Mouse (Mus musculus) forebrain, embryonic 16.5 days (tissue): ENCODE measurements at regions not wholly inside any gene's neighbourhood (a gene's known extent, or its start where the extent isn't known, plus 50 kb on each side); places are given as distances from the start of the nearest gene placed in this dataset.

ENCODE experiments used
- ATAC-seq: fragments of 200-750 bp; cut with Nextera tagmentation; 2 replicates; pipeline ENCODE4 v1.8.0; 2017; ENCODE audit warnings: mild to moderate bottlenecking, moderate library complexity
- H3K27ac ChIP-seq: fragments of 300-500 bp; sonication (generic); 2 replicates; pipeline ENCODE4 v1.5.1; 2014; ENCODE audit warnings: low read length, control low read depth
- H3K27me3 ChIP-seq: fragments of 300-500 bp; sonication (generic); replicated peaks from 2 replicates; pipeline ENCODE4 v1.6.1; 2014; ENCODE audit warnings: low read length; ENCODE audit not compliant: control insufficient read depth, insufficient read depth
- H3K36me3 ChIP-seq: fragments of 300-500 bp; sonication (generic); 2 replicates; pipeline ENCODE4 v1.6.1; 2014; ENCODE audit not compliant: control insufficient read depth, insufficient read depth
- H3K4me1 ChIP-seq: fragments of 300-500 bp; sonication (generic); replicated peaks from 2 replicates; pipeline ENCODE4 v1.6.1; 2014; ENCODE audit warnings: low read length; ENCODE audit not compliant: control insufficient read depth, insufficient read depth
- H3K4me2 ChIP-seq: fragments of 300-500 bp; sonication (generic); 2 replicates; pipeline ENCODE4 v1.6.1; 2014; ENCODE audit warnings: mild to moderate bottlenecking, low read length, control low read depth
- H3K4me3 ChIP-seq: fragments of 300-500 bp; sonication (generic); replicated peaks from 2 replicates; pipeline ENCODE4 v1.5.1; 2014; ENCODE audit warnings: mild to moderate bottlenecking, low read length, control low read depth
- H3K9ac ChIP-seq: fragments of 300-500 bp; sonication (generic); replicated peaks from 2 replicates; pipeline ENCODE4 v1.6.1; 2014; ENCODE audit warnings: low read depth, low read length, control low read depth
- H3K9me3 ChIP-seq: fragments of 300-500 bp; sonication (generic); 2 replicates; pipeline ENCODE4 v1.6.1; 2016; ENCODE audit warnings: low read length; ENCODE audit not compliant: control insufficient read depth
- WGBS: fragments of 180-500 bp; shearing (Covaris S2); extraction: QIAGEN DNeasy Blood & Tissue Kit; methylation state at CpG from one replicate; pipeline ENCODE4 v1.1.7; 2014; 5-methylcytosine and 5-hydroxymethylcytosine counted together

DNA sequence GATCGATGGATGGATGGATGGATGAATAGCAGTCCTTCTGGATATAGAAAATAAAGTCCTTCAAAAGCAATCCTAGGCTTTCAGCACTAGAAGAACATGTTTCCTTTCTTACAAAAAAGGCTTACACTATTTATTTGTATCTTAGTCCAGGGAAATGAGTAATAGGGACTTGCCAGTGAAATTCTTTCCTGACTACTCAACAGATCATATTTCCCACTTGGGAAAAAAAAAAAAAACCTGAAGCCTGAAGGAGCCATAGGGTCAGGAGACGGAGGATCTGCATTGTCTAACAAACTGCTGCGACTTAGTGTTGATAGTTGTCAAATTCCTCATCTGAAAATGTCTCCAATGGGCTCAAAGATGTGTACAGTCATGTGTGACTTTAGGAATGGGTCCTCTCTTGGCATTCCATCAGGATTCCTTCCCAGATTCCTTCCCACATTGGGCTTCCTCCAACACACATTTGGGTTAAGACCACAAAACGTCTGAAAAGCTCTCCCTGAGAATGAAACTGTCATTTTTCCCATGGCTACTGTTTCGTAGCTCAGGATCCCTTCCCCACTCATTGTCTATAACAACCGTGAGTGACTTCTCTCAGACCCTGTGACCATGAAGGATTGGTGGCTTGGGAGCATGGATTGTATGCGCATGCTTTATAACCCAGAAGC, 399.2 kb upstream of the 4930412O13Rik start:
- H3K4me1 ChIP-seq: no peaks in the 10 kb centered on the region
- no peak overlapping the region for H3K27ac ChIP-seq
- ATAC-seq: no peak
- no peak overlapping the region for H3K4me2 ChIP-seq
- no peak overlapping the region for H3K9ac ChIP-seq
- H3K27me3 ChIP-seq: no peaks in the 10 kb centered on the region
- no peak overlapping the region for H3K4me3 ChIP-seq
- no peaks in the 10 kb centered on the region for H3K36me3 ChIP-seq
- WGBS: 79% methylated on average over 7 of the region's 7 CpGs
- no peaks in the 10 kb centered on the region for H3K9me3 ChIP-seq

GRCm38 (mm10) chr2:9487381-9487914, 393.6 kb upstream of the 4930412O13Rik start:
- Histone ChIP-seq H3K4me3 (no peak overlapping the region), H3K27me3 (no peaks in the 10 kb centered on the region), H3K27ac (no peak overlapping the region), H3K4me1 (no peaks in the 10 kb centered on the region), H3K9me3 (no peaks in the 10 kb centered on the region), H3K36me3 (no peaks in the 10 kb centered on the region), H3K9ac (no peak overlapping the region), H3K4me2 (no peak overlapping the region)
- 93% methylated on average over 7 of the region's 7 CpGs for WGBS
- ATAC-seq: no peak

DNA sequence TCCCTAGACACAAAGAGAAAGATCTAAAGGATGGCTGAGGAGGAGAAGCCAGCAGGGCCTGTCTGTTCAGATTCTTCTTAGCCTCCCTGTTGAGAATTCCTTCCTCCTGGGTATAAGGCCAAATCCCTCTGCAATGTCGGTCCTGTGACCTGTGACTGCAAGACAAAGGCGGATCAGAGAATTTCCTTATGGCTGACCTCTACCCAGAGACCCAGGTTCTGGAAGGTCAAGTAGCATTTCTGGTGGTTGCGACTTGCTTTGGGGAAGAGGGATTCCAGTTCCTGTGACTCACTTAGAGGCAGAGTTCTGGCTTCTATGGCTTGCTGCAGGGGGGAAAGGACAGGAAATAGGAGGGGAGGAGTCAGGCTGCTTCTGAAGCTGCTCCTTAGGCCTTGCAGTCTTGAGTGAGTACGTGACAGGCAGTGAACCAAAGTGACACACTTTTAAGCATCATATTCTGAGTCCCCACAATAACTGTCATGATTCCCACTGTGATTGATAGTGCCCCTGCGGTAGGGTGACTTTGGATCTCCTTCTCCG, 387.4 kb upstream of the 4930412O13Rik start:
- Histone ChIP-seq H3K9ac (no peak overlapping the region), H3K36me3 (no peaks in the 10 kb centered on the region), H3K4me1 (no peaks in the 10 kb centered on the region), H3K27ac (no peak overlapping the region), H3K27me3 (no peaks in the 10 kb centered on the region), H3K4me3 (no peak overlapping the region), H3K4me2 (no peak overlapping the region), H3K9me3 (no peaks in the 10 kb centered on the region)
- no peak for ATAC-seq
- WGBS: 61% methylated on average over 6 of the region's 6 CpGs

- no peak overlapping the region for H3K27ac ChIP-seq
- no peak overlapping the region for H3K9ac ChIP-seq
- ATAC-seq: no peak
These were observed 361.0 kb upstream of the 4930412O13Rik start for GRCm38 (mm10) chr2:9520045-9520444.

GRCm38 (mm10) chr2:9525910-9526309, 355.1 kb upstream of the 4930412O13Rik start:
- 81% methylated on average over 3 of the region's 3 CpGs for WGBS
- Histone ChIP-seq H3K9ac (no peak overlapping the region), H3K4me3 (no peak overlapping the region), H3K27ac (no peak overlapping the region), H3K27me3 (no peaks in the 10 kb centered on the region; the same call in 1 of the 2 replicates), H3K4me2 (no peak overlapping the region), H3K36me3 (no peaks in the 10 kb centered on the region), H3K9me3 (no peaks in the 10 kb centered on the region), H3K4me1 (no peaks in the 10 kb centered on the region; the same call in 1 of the 2 replicates)
- ATAC-seq: no peak

More at GRCm38 (mm10) chr2:9520045-9520444, 361.0 kb upstream of the 4930412O13Rik start:
- H3K36me3 ChIP-seq: no peaks in the 10 kb centered on the region
- H3K4me1 ChIP-seq: no peaks in the 10 kb centered on the region; the same call in 1 of the 2 replicates
- H3K4me2 ChIP-seq: no peak overlapping the region
- 83% methylated on average over 1 of the region's 1 CpGs for WGBS
- H3K9me3 ChIP-seq: no peaks in the 10 kb centered on the region
- no peaks in the 10 kb centered on the region for H3K27me3 ChIP-seq
- no peak overlapping the region for H3K4me3 ChIP-seq

DNA sequence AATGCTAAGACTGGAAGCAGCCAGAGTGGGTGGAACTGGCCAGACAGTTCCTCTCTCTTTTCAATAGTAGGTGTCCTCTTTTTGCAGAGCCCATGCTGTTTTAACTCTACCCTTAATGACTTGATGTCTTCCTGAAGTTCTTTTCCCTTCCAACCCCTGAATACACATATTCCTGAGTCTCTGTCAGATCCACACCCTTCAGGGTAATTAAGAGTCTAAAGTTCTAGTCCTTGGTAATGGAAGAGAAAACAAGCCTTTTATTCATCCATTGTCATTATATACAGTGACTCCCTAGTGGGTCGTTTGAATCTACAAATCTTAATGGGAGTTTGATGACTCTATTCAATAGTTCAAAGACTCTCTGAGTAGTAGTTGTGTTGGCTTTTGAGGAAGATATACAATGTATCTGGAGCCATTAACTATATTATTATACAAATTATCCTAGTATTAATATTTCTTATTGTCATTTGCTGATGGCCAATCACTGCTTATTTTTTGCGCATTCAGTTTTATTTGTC, 345.9 kb upstream of the 4930412O13Rik start:
- ATAC-seq: no peak
- H3K4me2 ChIP-seq: no peak overlapping the region
- no peaks in the 10 kb centered on the region for H3K27me3 ChIP-seq
- H3K4me1 ChIP-seq: no peaks in the 10 kb centered on the region
- no peak overlapping the region for H3K4me3 ChIP-seq
- H3K9me3 ChIP-seq: no peaks in the 10 kb centered on the region
- H3K9ac ChIP-seq: no peak overlapping the region
- no peak overlapping the region for H3K27ac ChIP-seq
- H3K36me3 ChIP-seq: no peaks in the 10 kb centered on the region
- WGBS: 67% methylated on average over 2 of the region's 2 CpGs

DNA sequence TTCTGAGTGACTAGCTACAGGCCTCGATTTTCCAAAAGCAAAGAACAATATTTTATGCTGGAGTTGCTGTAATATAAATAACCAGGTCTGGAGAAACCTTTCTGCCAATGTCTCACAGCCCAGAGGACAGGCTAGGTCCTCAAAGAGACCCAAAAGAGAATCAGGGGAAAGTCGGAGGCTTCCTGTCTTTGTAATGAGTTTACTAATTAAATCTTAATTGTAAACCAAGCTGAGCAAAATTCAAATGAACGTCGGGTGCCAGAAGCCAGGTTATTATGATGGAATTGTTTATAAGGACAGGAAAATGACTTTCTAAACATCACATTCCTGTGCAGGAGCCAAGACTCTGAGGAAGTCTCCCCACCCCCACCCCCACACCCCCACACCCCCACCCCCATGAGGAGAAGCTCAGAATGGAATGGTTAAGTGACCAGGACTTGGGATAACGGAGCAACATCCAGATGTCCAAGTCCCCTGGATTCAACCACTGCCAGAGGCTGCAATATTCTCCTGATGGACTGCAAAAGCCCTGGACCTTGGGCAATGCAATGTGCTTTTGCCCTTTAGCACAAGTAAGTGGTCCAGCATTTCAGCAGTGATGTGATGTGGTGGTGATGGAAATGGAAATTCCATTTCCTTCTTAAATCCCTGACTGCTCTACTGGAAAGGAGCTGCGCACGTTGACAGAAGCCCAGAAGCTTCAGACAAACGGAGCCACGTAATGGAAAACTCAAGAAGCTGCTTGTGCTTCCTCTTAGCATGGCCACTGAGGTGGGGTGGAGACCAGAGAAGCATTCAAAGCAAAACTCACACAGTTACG, 333.1 kb upstream of the 4930412O13Rik start:
- Histone ChIP-seq H3K36me3 (no peaks in the 10 kb centered on the region), H3K9me3 (no peaks in the 10 kb centered on the region), H3K9ac (no peak overlapping the region), H3K4me2 (no peak overlapping the region), H3K27ac (no peak overlapping the region), H3K4me3 (no peak overlapping the region), H3K4me1 (no peaks in the 10 kb centered on the region), H3K27me3 (no peaks in the 10 kb centered on the region)
- ATAC-seq: no peak
- 72% methylated on average over 10 of the region's 10 CpGs for WGBS

DNA sequence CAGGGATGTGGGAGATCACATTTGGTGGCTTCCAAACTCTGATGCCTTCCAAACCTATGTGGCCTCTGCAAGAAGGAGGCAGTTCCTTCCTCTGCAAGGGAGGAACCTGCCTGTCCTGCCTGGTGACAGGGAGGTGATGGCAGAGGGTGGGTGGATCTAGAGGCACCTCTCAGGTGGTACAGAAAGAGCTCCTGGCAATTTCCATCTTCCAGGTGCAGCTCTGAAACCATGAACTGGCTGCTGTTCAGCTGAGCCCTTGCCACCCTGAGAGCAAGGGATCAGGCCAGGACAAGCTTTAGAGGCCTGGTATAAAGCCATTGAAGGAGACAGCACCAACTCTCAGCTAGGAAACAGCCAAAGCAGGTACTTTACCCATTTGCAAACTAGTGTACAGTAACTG, 327.7 kb upstream of the 4930412O13Rik start:
- no peak overlapping the region for H3K4me3 ChIP-seq
- no peak overlapping the region for H3K9ac ChIP-seq
- no peak overlapping the region for H3K4me2 ChIP-seq

GRCm38 (mm10) chr2:9564487-9565043, 316.5 kb upstream of the 4930412O13Rik start:
- Histone ChIP-seq H3K4me1 (no peaks in the 10 kb centered on the region), H3K4me3 (no peak overlapping the region), H3K9ac (no peak overlapping the region), H3K4me2 (no peak overlapping the region), H3K36me3 (no peaks in the 10 kb centered on the region), H3K27ac (no peak overlapping the region), H3K9me3 (no peaks in the 10 kb centered on the region), H3K27me3 (no peaks in the 10 kb centered on the region)
- WGBS: 65% methylated on average over 6 of the region's 6 CpGs
- ATAC-seq: no peak

More for the DNA sequence above, 327.7 kb upstream of the 4930412O13Rik start:
- Histone ChIP-seq H3K27ac (no peak overlapping the region), H3K27me3 (no peaks in the 10 kb centered on the region), H3K9me3 (no peaks in the 10 kb centered on the region), H3K4me1 (no peaks in the 10 kb centered on the region), H3K36me3 (no peaks in the 10 kb centered on the region)
- no peak for ATAC-seq
